8 mouse cellular contexts compared by ENCODE assay signal in the genomic region with DNA sequence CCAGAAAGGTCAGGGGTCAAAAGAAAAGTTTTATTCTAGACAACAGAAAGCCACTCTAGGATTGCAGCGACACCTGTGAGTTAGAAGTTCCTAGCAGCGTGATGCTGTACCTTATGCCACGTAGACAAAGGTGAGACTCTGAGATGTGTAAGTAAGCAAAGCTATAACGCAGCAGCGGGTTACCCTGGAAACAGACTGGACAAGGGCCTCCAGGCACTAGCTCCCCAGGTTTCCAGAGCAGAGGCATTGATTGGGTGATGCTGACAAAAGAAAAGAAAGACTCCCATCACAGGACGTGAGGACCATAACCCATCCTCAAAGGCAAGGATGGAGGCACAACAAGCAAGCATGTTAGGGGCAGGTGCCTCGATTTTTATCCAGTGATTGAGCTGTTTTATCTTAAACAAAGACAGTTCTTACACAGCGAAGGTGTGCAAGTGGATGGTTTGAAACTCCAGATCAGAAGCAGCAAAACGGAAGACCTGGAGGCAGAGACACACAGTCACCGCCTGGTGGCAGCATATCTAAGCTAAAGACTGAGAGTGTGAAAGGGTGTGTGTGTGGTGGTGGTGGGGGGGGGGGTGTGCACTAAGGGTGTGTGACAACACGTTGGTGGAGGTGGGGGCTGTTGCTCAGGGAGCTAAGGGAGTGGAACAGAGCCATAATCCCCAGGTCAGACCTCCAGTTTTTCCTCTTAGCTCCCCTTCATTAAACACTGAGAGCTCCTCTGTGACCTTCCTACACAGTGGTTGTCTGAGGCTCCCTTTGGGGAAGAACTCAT. TPM values are rescaled to one million over a fixed set of nuclear protein-coding genes. Genes with fewer than 3 reads are reported as not detected.
DNase-seq lines count a peak whose midpoint lies in the region; ATAC-seq and TF ChIP-seq lines count a peak whose summit lies in the region.

No protein-coding gene starts in this region.

- peaks cover 43% of the 10 kb centered on the region for H3K27me3 ChIP-seq in G1E (ENCODE audit: insufficient read depth, low read length)
- no peaks in the 10 kb centered on the region for H3K27me3 ChIP-seq in hindbrain, embryonic 11.5 days (ENCODE audit: control insufficient read depth, insufficient read depth, low read length)
- H3K27me3 ChIP-seq in midbrain, embryonic 13.5 days: no peaks in the 10 kb centered on the region
- H3K27me3 ChIP-seq in stomach, postnatal 0 days (ENCODE audit: control insufficient read depth, insufficient read depth, low read length): no peaks in the 10 kb centered on the region

- TF ChIP-seq EP300 in stomach, postnatal 0 days (optimal IDR thresholded peaks at IDR 0.05): no peak

- TF ChIP-seq CTCF in G1E (IDR thresholded peaks at IDR 0.05; ENCODE audit: low read depth, low read length): no peak
- peak; percentile 86 for TF ChIP-seq CTCF in stomach, postnatal 0 days (IDR thresholded peaks at IDR 0.05; ENCODE audit: low read depth)

- H3K36me3 ChIP-seq in G1E (replicated peaks): no peaks in the 10 kb centered on the region
- H3K36me3 ChIP-seq in hindbrain, embryonic 11.5 days (ENCODE audit: control insufficient read depth, insufficient read depth, low read length): no peaks in the 10 kb centered on the region
- H3K36me3 ChIP-seq in midbrain, embryonic 13.5 days: no peaks in the 10 kb centered on the region
- no peaks in the 10 kb centered on the region for H3K36me3 ChIP-seq in stomach, postnatal 0 days (ENCODE audit: control insufficient read depth, insufficient read depth, low read length)

- no peak overlapping the region for H3K4me3 ChIP-seq in G1E (ENCODE audit: low read depth, low read length)
- no peak overlapping the region for H3K4me3 ChIP-seq in hindbrain, embryonic 11.5 days (ENCODE audit: low read depth, low read length)
- H3K4me3 ChIP-seq in midbrain, embryonic 13.5 days (replicated peaks): no peak overlapping the region
- H3K4me3 ChIP-seq in stomach, postnatal 0 days (ENCODE audit: low read depth, low read length): no peak overlapping the region

- ATAC-seq in G1E (ENCODE audit: extremely low read depth, insufficient number of reproducible peaks, low FRiP score, poor library complexity, severe bottlenecking): no peak
- ATAC-seq in hindbrain, embryonic 11.5 days (ENCODE audit: low FRiP score): no peak
- peak; percentile 78 for ATAC-seq in midbrain, embryonic 13.5 days
- peak; percentile 51; the same call in 1 of the 2 replicates for ATAC-seq in stomach, postnatal 0 days (ENCODE audit: low FRiP score, low TSS enrichment)

- peaks cover 20% of the 10 kb centered on the region for H3K4me1 ChIP-seq in G1E (ENCODE audit: insufficient read depth, low read depth, low read length)
- no peaks in the 10 kb centered on the region for H3K4me1 ChIP-seq in hindbrain, embryonic 11.5 days (replicated peaks; ENCODE audit: control insufficient read depth, insufficient read depth, low read length)
- peaks cover 8% of the 10 kb centered on the region for H3K4me1 ChIP-seq in midbrain, embryonic 13.5 days (replicated peaks)
- H3K4me1 ChIP-seq in stomach, postnatal 0 days (replicated peaks; ENCODE audit: control insufficient read depth, insufficient read depth): no peaks in the 10 kb centered on the region

- H3K27ac ChIP-seq in hindbrain, embryonic 11.5 days (ENCODE audit: low read depth, low read length): no peak overlapping the region
- H3K27ac ChIP-seq in midbrain, embryonic 13.5 days: no peak overlapping the region
- H3K27ac ChIP-seq in stomach, postnatal 0 days (replicated peaks): no peak overlapping the region

- DNase-seq in gastrocnemius, postnatal 10 days: peak; percentile 37
- no peak for DNase-seq in gastrocnemius, adult 8-10 months (ENCODE audit: low spot score in 2 of 2)
- DNase-seq in G1E (ENCODE audit: low spot score): peak; percentile 9
- peak; percentile 65 to 79 for DNase-seq in cerebellum, postnatal 14 days
- DNase-seq in hindbrain, embryonic 11.5 days (ENCODE audit: low spot score): peak; percentile 68
- DNase-seq in layer of hippocampus, postnatal 25 days (ENCODE audit: extremely low spot score in 1 of 2, low spot score in 1 of 2): peak; percentile 17 to 62
- peak; percentile 64 for DNase-seq in stomach, postnatal 0 days (ENCODE audit: low spot score)

- 36% methylated on average over 11 of the region's 11 CpGs for WGBS in hindbrain, embryonic 11.5 days
- 34% methylated on average over 11 of the region's 11 CpGs for WGBS in midbrain, embryonic 13.5 days
- 29% methylated on average over 11 of the region's 11 CpGs for WGBS in stomach, postnatal 0 days

- H3K9me3 ChIP-seq in G1E (replicated peaks): no peaks in the 10 kb centered on the region
- no peaks in the 10 kb centered on the region for H3K9me3 ChIP-seq in hindbrain, embryonic 11.5 days (ENCODE audit: control insufficient read depth, low read length)
- H3K9me3 ChIP-seq in midbrain, embryonic 13.5 days: no peaks in the 10 kb centered on the region
- H3K9me3 ChIP-seq in stomach, postnatal 0 days (ENCODE audit: control insufficient read depth, low read length): no peaks in the 10 kb centered on the region

- no peak overlapping the region; the same call in 1 of the 2 replicates for H3K9ac ChIP-seq in hindbrain, embryonic 11.5 days (ENCODE audit: low read depth, low read length)
- H3K9ac ChIP-seq in midbrain, embryonic 13.5 days (replicated peaks): no peak overlapping the region
- H3K9ac ChIP-seq in stomach, postnatal 0 days (ENCODE audit: low read length): no peak overlapping the region

- H3K4me2 ChIP-seq in hindbrain, embryonic 11.5 days (replicated peaks; ENCODE audit: low read depth, low read length): no peak overlapping the region
- H3K4me2 ChIP-seq in midbrain, embryonic 13.5 days (replicated peaks): peak overlapping the region; percentile 25
- H3K4me2 ChIP-seq in stomach, postnatal 0 days (replicated peaks; ENCODE audit: low read depth): no peak overlapping the region

RNA-seq across cellular contexts. Expression of gene Tm9sf3, which starts 53.7 kb away (rescaled TPM):
- total RNA-seq in gastrocnemius, postnatal 10 days (2021): 10 to 100 TPM; 92.6 to 99.5 TPM
- total RNA-seq in gastrocnemius, adult 8-10 months (2022): 10 to 100 TPM; 57.3 to 70.7 (median 66.5) TPM
- total RNA-seq in G1E (2014; fragmentation: Nextera tagmentation) (107 and 118 TPM in 2 replicates), G1E (2017) (218 and 236 TPM in 2 replicates)
- polyA plus RNA-seq in G1E (2012): 45.9 and 49.3 TPM in 2 replicates
- polyA plus RNA-seq in hindbrain, embryonic 11.5 days (2014; fragmentation: Nextera tagmentation; extraction: Ambion mirVana): 108 and 151 TPM in 2 replicates
- 100 to 1,000 TPM; 120 to 125 TPM for total RNA-seq in layer of hippocampus, postnatal 25 days (2021)
- 89.9 and 93.0 TPM in 2 replicates for polyA plus RNA-seq in midbrain, embryonic 13.5 days (2015; fragmentation: Nextera tagmentation; extraction: Ambion mirVana)
- 138 and 143 TPM in 2 replicates for polyA plus RNA-seq in stomach, postnatal 0 days (2015; fragmentation: Nextera tagmentation; extraction: Ambion mirVana)

Comparison
In these comparisons a context has a peak if more than half of its experiments do, and no peak if none do; other contexts are left out.
1. DNase-seq: peak in gastrocnemius, postnatal 10 days (single experiment), G1E (single experiment), cerebellum, postnatal 14 days (2 of 2), hindbrain, embryonic 11.5 days (single experiment), layer of hippocampus, postnatal 25 days (2 of 2) and stomach, postnatal 0 days (single experiment); none in gastrocnemius, adult 8-10 months (0 of 2).
2. ATAC-seq: peak in midbrain, embryonic 13.5 days (single experiment) and stomach, postnatal 0 days (single experiment); none in G1E (single experiment) and hindbrain, embryonic 11.5 days (single experiment).